Mouse (Mus musculus): ENCODE results near the gene Opn3. TPM values are rescaled to one million over a fixed set of nuclear protein-coding genes. Genes with fewer than 3 reads are reported as not detected.
A peak's percentile ranks its signal among the peaks of the same experiment; 100 is the strongest.

The Opn3 gene
- total RNA-seq (2021) = 10 to 100 TPM; 10.1 to 11.3 TPM
- long read RNA-seq, experiment 1, transcript Opn3-201 (4 exons, 1,913 nt) = major isoform, 11 of 13 reads
- long read RNA-seq, experiment 1, partial matches to known transcripts = 1 of 13 reads
- long read RNA-seq, experiment 1, other reads (novel, unspliced or antisense) = 1 of 13 reads
- long read RNA-seq, experiment 2, transcript Opn3-201 (4 exons, 1,913 nt) = major isoform, 18 of 20 reads
- long read RNA-seq, experiment 2, partial matches to known transcripts = 1 of 20 reads
- long read RNA-seq, experiment 2, other reads (novel, unspliced or antisense) = 1 of 20 reads

GRCm38 (mm10) chr1:175692246-175692996 lies at the start of gene Opn3, which contains the start of gene Chml:
TSS of gene Opn3 (minus strand) at chr1:175692776.
TSS of gene Chml (minus strand) at chr1:175692901.
- peak; percentile 98 to 99 for DNase-seq (ENCODE audit: low spot score in 2 of 2)

- DNase-seq (ENCODE audit: low spot score in 2 of 2) = no peak
Observed at GRCm38 (mm10) chr1:175725771-175726170, 33.2 kb upstream of the Opn3 start.

GRCm38 (mm10) chr1:175716832-175717231 lies 24.3 kb upstream of the Opn3 start:
- DNase-seq (ENCODE audit: low spot score in 2 of 2) = no peak

GRCm38 (mm10) chr1:175712338-175712909 lies 19.8 kb upstream of the Opn3 start:
- peak in 1 of 2 experiments; percentile 23 for DNase-seq (ENCODE audit: low spot score in 2 of 2)

GRCm38 (mm10) chr1:175708013-175708412 lies 15.4 kb upstream of the Opn3 start:
- no peak for DNase-seq (ENCODE audit: low spot score in 2 of 2)

GRCm38 (mm10) chr1:175707599-175707998 lies 15.0 kb upstream of the Opn3 start:
- no peak for DNase-seq (ENCODE audit: low spot score in 2 of 2)

GRCm38 (mm10) chr1:175701145-175701544 lies 8.6 kb upstream of the Opn3 start:
- DNase-seq (ENCODE audit: low spot score in 2 of 2) = no peak

- no peak for DNase-seq (ENCODE audit: low spot score in 2 of 2)
Observed at GRCm38 (mm10) chr1:175699796-175700195, 7.2 kb upstream of the Opn3 start.

GRCm38 (mm10) chr1:175699375-175699774 lies 6.8 kb upstream of the Opn3 start:
- DNase-seq (ENCODE audit: low spot score in 2 of 2) = no peak

GRCm38 (mm10) chr1:175698293-175698692 lies 5.7 kb upstream of the Opn3 start, which contains the start of gene Wdr64:
TSS of gene Wdr64 (plus strand) at chr1:175698593.
- no peak for DNase-seq (ENCODE audit: low spot score in 2 of 2)

GRCm38 (mm10) chr1:175693429-175693960 lies 919 bp upstream of the Opn3 start:
- no peak for DNase-seq (ENCODE audit: low spot score in 2 of 2)

GRCm38 (mm10) chr1:175692997-175693361 lies 403 bp upstream of the Opn3 start:
- DNase-seq (ENCODE audit: low spot score in 2 of 2) = no peak

- no peak for DNase-seq (ENCODE audit: low spot score in 2 of 2)
Observed at GRCm38 (mm10) chr1:175691686-175692245, 810 bp downstream of the Opn3 start.

- no peak for DNase-seq (ENCODE audit: low spot score in 2 of 2)
Observed at GRCm38 (mm10) chr1:175680995-175681394, 11.6 kb downstream of the Opn3 start.

- DNase-seq (ENCODE audit: low spot score in 2 of 2) = no peak
Observed at GRCm38 (mm10) chr1:175677459-175677858, 15.1 kb downstream of the Opn3 start.

- no peak for DNase-seq (ENCODE audit: low spot score in 2 of 2)
Observed at GRCm38 (mm10) chr1:175675116-175675515, 17.5 kb downstream of the Opn3 start.

- DNase-seq (ENCODE audit: low spot score in 2 of 2) = no peak
Observed at GRCm38 (mm10) chr1:175673563-175674325, 18.8 kb downstream of the Opn3 start.

GRCm38 (mm10) chr1:175671626-175672025 lies 20.9 kb downstream of the Opn3 start:
- no peak for DNase-seq (ENCODE audit: low spot score in 2 of 2)

- DNase-seq (ENCODE audit: low spot score in 2 of 2) = no peak
Observed at GRCm38 (mm10) chr1:175670042-175670441, 22.5 kb downstream of the Opn3 start.

GRCm38 (mm10) chr1:175669456-175669855 lies 23.1 kb downstream of the Opn3 start:
- no peak for DNase-seq (ENCODE audit: low spot score in 2 of 2)
